Mouse (Mus musculus): ENCODE results near the gene Zfp366. TPM values are rescaled to one million over a fixed set of nuclear protein-coding genes. Genes with fewer than 3 reads are reported as not detected.
A peak's percentile ranks its signal among the peaks of the same experiment; 100 is the strongest.

The Zfp366 gene
- total RNA-seq, 2 experiments from 2014 or later = 14.1 to 14.9 TPM

DNA sequence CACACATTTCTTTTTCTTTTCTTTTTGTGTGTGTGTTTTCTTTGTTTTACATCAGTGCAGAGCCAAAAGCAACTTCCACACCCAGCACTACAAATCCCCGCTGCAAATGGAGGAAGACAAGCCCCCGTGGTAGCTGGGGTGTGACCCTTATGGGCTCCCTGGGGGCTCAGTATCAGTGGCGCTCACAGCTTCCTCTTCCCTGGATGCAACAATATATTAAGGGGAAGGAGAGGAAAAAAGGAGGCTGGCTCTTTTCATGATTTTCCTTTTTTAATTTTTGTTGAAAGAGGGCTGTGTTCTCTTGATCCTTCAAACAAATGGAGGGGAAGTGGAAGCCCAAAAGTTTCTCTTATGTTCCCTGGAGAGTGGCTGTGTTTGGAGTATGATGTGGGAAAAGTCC, 70.2 kb downstream of the Zfp366 start:
- DNase-seq = peak in 1 of 2 experiments; percentile 76

GRCm38 (mm10) chr13:99256916-99257315, 72.3 kb downstream of the Zfp366 start:
- DNase-seq = no peak

DNA sequence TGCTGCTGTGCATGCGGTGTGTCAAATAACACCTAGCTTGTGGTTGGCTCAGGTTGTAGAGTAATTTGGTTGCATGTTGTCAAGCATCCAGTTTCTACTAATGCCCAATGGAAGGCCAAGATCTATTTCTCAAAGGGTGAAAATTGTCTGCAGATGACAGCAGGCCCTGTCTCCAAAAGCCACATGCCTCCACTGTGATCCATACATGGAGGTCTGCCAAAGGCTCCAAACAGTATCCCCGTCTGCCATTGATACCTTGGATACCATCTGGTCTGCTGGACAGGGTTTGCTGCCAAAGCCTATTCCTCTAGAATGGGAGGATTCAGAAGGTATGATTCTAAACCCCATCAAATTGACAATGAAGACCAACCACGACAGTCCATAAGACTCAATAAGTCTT, 74.1 kb downstream of the Zfp366 start:
- DNase-seq = no peak

DNA sequence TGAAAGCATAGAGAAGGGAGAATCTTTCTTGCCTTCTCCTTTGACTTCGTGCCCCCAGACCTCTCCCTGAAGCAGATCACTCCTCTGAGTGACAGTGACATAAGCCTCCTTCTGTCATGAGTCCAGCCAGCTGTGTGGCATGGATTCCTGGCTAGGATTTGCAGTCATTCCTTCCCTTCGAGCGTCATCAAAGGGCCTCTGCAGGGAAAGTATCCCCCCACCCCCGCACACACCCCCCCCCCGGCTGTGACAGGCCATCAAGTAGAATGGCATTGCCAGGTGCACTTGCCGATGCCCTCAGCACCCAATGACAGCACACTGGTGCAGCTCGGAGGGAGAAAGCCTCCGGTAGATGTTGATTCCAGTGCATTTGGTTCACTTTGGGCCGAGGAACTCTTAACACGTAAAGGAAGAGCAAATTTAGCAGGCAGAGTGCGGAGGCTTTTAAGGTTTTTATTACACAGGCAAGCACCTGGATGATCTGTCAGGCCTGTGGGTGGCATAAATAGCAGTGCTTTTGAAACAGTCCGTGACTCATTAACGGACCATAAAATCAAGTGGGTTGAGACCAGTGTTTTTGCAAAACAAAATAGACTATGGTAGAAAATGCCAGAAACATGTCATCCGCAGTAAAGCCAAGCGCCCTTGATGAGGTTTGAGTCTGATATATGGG, 75.0 kb downstream of the Zfp366 start:
- no peak for DNase-seq

DNA sequence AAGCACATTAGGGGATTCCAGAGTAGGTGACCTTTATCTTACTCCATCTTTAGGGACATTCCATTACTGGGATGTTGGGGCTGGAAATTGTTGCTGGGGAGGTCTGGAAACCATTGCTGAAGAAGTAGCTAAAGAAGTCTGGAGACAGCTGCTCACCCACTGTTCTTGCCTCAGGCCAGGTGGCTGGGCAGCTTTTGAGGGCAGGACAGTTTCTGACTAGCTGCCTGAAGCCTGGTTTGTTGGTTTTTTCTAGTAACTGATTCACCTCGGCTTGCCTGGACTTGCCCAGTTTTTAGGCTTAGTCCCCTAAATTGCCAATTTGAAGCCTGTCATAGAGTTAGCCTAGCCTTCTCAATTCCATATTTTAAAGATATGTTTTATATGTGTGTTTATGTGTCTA, 77.8 kb downstream of the Zfp366 start:
- no peak for DNase-seq

- no peak for DNase-seq
These were observed 78.6 kb downstream of the Zfp366 start for GRCm38 (mm10) chr13:99263159-99263783.

DNA sequence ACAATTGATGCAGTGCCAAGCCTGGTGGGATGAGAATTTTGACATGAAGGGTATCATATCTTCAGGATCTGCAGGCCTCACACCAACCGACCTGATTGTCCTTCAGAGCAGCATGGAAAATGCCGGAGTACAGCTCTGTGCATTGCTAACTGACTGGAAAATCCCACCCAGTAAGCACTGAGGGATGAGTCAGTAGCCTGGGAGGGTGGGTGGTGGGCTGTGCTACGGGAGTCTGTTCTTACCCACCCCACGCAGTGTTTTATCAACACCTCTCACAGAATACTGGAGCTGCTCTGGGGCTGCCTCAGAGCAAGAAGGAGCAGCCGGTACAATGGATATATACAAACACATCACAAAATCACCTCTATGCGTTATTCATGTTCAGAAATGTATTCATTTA, 79.9 kb downstream of the Zfp366 start:
- DNase-seq = no peak

DNA sequence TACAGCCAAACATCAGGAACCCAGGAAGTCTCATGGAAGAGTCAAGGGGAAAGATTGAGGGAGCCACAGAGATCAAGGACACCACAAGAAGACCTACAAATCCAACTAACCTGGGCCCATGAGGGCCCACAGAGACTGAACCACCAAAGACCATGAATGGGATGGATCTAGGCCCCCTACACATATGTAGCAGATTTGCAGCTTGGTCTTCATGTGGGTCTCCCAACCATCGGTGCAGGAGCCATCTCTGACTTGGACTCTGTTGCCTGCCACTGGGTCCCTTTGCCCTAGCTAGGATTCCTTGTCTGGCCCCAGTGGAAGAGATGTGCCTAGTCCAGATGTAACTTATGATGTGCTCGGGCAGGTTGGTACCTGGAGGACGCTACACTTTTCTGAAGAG, 87.4 kb downstream of the Zfp366 start:
- no peak for DNase-seq

DNA sequence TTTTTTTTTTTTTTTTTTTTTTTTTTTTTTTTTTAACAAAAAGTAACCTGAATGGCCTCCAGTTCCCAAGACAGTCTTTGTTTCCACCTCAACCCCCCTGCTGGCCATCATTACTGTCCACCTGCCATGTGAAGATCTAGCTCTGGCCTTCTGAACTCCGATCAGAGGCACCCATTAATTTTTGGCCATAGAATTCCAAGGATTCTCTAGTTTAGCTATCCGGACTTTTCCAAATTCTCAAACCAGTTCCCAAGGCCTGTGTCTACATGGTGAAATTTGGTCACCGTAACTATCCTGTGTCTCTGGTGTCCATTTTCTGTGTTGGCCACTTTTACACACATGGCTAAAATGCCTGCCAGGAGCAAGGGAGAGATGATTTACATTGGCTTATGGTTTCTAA, 92.9 kb downstream of the Zfp366 start:
- no peak for DNase-seq

GRCm38 (mm10) chr13:99278511-99278910, 93.9 kb downstream of the Zfp366 start:
- DNase-seq = no peak

GRCm38 (mm10) chr13:99279351-99279750, 94.7 kb downstream of the Zfp366 start:
- DNase-seq = peak; percentile 27 to 33

- DNase-seq = no peak
These were observed 98.3 kb downstream of the Zfp366 start for GRCm38 (mm10) chr13:99282961-99283360.

DNA sequence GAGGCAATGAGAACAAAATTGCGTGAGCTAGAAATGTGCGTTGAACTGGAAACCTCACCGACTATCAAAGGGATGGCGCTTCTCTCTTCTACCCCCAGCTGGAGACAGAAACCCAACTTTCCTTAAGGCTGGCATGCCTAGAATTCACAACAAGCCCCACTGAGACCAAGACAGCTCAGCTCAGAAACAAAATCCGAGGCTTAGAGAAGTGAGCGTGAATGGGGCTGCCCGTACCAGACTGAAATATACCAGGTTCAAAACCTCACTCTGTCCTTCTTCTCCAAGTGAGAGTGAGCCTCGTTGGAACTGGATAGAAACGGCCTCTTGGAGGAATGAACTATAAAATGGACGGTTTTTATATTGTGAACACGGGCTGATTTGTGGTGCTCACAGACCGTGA, 99.3 kb downstream of the Zfp366 start:
- DNase-seq = no peak

- no peak for DNase-seq
These were observed 100.0 kb downstream of the Zfp366 start for GRCm38 (mm10) chr13:99284400-99285160.

DNA sequence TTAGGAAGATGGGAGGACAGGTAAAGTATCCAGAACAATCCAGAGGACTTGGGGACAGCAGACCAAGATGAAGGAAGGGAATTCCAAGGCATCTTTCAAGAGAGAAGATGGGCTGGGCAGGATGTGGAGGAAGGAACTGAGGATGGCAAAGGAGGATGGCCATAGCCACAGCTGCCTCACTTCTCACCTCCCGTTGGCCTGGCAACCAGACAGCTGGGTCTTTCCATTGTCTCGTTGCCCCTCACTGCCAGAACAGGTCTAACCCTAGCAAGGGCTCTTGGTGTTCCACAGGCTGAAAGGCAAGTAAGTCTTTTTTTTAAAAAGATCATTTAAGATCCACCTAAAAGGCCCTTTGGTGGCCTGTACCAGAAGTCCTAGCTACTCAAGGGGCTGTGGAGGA, 100.6 kb downstream of the Zfp366 start:
- DNase-seq = no peak

GRCm38 (mm10) chr13:99287207-99287606, 102.6 kb downstream of the Zfp366 start:
- no peak for DNase-seq

DNA sequence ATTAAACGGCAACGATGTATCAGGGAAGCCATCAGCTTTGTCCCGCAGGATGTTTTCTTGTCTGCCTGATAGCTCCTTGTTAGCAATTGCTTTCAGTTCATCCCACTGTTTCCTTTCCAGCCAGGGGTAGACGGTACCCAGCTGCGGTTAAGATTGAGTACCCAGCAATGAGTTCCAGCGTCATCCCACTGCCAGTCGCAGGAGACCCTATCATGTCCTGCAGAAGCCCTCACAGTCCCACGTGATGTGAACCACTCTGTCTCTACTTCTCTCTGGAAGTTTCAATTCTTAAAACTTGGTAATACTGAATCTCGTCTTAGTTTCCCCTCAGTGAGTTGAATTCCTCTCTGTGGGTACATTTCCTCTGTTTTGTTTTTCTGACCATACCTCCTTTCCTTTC, 103.2 kb downstream of the Zfp366 start:
- peak in 1 of 2 experiments; percentile 36 for DNase-seq

DNA sequence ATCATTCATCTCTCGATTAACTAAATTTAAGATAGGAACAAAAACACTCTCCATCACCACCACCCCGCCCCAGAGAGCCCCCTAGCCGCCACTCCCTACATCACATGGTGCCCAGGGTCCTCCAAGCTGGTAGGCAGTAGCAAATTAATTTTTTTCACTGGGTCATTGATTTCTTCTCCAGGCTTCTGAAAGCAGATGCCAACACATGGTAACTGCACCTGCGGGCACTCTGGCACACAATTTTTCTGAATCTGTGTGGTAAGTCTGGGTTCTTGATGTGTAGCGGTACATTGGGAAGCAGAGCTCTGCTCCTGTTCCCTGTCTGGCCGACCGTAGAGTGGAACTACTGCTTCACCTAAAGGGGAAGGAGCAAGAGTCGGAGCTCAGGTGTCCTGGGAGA, 106.1 kb downstream of the Zfp366 start:
- DNase-seq = no peak

GRCm38 (mm10) chr13:99294176-99294575, 109.6 kb downstream of the Zfp366 start:
- no peak for DNase-seq

DNA sequence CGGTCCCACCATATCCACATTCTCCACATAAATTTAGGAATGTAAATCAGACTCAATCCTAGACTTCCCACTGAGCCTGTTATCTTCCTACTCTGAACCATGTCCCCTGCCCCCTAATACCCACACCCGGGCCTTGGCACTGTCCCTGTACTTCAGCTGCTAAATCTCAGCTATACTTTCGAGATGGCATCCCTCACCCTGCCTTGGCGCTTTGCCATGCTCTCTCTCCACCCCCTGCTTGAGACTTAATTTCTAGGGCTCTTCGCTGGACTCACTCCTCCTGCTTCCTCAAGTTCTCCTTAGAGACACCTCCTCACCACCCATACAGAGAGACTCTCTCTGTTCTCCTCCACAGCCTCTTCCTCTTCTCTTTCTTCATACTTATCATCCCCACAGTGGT, 115.3 kb downstream of the Zfp366 start:
- no peak for DNase-seq
